Mouse (Mus musculus): ENCODE data around the gene Entpd7.

DNA sequence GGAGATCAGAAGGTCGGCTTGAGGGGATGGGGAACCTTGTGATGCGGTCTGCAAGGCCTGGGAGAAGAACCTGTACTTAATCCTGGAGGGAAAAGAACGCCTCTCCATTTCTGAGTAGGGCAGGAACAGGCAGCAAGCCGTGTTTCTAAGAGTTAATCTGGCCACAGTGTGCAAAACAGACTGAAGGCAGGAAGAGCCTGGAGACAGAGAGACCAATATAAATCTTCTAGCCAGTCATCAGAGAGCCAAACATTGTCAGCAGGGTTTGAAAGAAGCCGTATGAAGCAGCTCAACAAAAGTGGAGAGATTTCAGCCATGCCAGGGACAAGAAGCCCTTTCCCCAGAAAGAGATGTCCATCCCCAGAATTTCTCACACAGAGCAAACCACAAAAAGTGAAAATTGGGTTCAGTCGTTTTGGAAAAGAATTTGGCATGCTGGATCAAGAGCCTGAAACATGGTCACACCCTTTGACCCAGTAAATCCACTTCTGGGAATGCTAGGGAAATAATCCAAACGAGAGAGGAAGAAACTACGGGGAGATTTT, 38.2 kb upstream of the Entpd7 start:
- TF ChIP-seq ZC3H11A (IDR thresholded peaks at IDR 0.05; ENCODE audit: borderline replicate concordance, low read depth, low read length) (no peak), MAFK (IDR thresholded peaks at IDR 0.05; ENCODE audit: insufficient read depth, low read depth, low read length) (no peak), HCFC1 (IDR thresholded peaks at IDR 0.05; ENCODE audit: borderline replicate concordance, insufficient read depth, low read length) (no peak), CHD2 (IDR thresholded peaks at IDR 0.05; ENCODE audit: low read depth, low read length) (no peak)
